Mouse (Mus musculus) neutrophil, adult 5-6 weeks (primary cell): ENCODE measurements around the gene Dnajc3. TPM values are rescaled to one million over a fixed set of nuclear protein-coding genes. Genes with fewer than 3 reads are reported as not detected.

ENCODE experiments used
- ATAC-seq: fragments of 151-379, 151-347 bp; 2 replicates; pipeline ENCODE4 v1.8.0; 2017; ENCODE audit warnings: mild to moderate bottlenecking, moderate TSS enrichment; ENCODE audit not compliant: insufficient number of reproducible peaks, poor library complexity, low FRiP score, severe bottlenecking; ENCODE audit errors: extremely low read depth
- total RNA-seq: library from RNA; stranded (forward); fragments of 200-1000 nt; gene quantifications from 2 replicates; pipeline ENCODE4 v1.2.3, GENCODE M21; 2017

Gene Dnajc3
- total RNA-seq, 1 experiment from 2014 or later = 43.8 TPM

DNA sequence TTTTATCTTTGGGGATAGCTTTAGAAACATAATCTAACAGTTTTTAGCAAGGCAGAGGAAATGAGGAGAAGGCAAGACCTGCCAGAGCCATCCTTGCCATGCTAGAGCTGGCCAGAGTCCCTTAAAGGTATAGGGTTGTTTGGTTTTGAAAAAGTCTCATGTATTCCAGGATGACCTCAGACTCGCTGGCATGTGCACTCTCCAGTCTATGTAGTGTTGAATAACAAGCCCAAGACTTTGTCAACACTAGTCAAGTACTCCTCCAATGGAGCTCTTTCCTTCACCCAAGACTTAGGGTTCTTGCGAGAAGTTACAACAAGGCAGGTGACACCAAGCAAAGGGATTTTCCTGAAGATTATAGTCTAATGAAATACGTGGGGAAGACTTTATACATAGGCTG lies 9.2 kb upstream of the Dnajc3 start:
- ATAC-seq = no peak

DNA sequence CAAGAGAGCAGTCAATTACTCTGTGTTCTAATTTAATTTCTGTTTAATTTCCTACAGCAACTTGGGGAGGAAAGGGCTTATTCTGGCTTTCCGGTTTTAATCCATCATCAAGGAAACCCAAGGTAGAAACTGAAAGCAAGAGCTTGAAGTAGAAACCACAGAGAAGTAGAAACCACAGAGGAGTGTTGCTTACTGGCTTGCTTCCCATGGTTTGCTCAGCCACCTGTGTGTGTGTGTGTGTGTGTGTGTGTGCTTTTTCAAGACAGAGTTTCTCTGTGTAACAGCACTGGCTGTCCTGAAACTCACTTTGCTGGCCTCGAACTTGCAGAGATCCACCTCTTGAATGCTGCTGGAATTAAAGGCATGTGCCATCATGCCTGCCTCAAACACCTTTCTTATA lies 8.0 kb upstream of the Dnajc3 start:
- peak; percentile 61 for ATAC-seq

DNA sequence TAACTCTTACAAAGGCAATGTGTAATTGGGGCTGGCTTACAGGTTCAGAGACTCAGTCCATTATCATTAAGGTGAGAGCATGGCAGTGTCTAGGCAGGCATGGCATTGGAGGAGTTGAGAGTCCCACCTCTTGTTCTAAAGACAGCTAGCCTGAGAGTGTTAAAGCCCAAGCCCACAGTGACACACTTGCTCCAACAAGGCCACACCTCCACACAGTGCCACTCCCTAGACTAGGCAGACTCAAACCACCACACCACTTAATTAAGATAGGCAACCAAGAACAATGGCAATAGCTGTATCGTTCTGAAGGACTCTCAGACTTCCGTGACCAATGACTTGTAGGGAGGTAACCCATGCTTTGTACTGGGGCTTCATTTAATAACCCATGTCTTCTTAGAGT lies 7.0 kb upstream of the Dnajc3 start:
- no peak for ATAC-seq

DNA sequence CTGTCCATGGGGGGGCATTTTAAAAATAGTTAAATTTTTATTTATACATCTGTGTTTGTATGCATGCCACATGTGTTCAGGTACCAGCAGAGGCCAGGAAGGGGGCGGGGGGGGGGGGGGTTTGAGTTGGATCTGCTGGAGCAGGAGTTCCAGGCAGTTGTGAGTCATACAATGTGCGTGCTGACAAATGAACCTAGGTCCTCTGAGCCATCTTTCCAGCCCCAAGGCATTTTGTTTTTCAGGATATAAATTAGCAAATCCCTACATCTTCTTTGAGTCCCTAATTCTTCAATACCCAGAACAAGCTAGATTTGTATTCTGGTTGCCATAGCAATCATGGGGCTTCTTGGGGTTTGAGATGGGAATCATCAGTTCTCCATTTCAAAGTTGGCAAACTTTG lies 6.6 kb upstream of the Dnajc3 start:
- no peak for ATAC-seq

DNA sequence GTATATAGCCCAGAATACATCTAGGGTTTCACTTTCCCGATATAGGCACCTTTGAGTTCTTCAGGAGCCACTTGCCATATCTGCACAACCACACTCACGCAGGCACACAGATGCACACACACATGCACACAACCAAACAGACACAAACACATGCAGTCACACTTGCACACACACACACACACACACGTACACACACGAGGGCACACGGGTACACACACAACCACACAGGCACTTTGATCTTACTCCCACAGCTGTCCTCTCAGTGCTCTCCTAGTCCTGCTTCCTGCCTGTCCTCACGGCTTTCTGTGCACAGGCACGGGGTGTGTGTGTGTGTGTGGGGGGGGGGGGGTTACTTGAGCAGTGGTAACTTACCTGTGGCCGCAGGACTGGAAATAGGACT lies 4.8 kb upstream of the Dnajc3 start:
- ATAC-seq = no peak

DNA sequence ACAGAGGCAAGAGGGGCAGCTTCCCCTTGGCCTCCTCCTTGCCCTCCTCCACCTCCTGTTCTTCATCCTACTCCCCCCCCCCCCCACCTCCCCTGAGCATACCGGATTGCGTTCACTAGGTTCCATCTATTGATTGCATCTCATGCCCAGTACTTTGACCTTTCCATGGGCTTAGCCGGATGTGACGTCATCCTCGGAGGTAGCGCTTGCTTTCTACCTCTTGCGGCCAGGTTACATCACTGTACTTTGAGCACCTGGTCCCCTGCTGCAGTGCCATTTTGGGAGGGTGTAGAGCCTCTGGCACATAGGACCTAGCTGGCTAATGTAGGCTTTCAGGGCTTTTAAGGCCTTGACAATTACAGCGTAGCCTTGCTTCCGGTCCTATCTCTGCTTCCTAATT lies 3.1 kb upstream of the Dnajc3 start:
- ATAC-seq = no peak

DNA sequence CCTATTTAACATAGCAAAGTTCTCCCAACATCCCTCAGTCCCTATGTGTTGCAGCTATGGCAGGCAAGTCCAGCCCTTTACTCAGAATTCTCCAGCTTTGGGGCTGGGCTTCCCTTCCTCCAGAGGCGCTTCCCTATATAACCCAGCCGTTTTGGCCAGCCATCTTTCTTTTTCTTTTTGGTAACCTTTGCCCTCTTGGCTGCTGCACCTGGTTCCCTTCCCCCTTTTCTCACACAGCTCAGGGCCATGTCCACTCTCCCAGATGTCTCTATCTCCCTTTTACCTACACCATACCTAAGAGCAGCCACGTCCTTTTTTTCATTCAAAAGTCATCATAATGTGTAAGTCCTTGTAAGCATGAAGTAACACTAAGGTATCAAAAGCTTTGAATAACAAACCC lies 1.5 kb upstream of the Dnajc3 start:
- no peak for ATAC-seq

DNA sequence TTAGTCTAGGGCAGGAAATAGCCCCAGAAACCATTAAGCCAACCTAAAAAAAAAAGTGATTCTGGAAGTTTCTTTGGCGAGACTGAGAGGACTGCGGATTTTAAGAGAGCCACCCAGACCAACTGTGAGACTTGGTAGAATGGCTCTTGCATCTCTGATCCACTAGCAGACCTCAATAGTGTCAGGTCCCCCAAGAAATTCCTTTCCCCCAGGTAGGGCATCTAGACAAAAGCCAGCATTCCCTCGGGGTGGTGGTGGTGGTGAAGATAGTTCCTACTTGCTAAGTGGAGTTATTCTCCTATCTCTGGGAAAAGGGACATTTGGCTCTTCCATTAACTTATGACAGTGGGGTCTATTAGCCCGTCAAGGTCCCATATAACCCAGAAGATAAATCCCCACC lies 824 bp upstream of the Dnajc3 start:
- ATAC-seq = no peak

DNA sequence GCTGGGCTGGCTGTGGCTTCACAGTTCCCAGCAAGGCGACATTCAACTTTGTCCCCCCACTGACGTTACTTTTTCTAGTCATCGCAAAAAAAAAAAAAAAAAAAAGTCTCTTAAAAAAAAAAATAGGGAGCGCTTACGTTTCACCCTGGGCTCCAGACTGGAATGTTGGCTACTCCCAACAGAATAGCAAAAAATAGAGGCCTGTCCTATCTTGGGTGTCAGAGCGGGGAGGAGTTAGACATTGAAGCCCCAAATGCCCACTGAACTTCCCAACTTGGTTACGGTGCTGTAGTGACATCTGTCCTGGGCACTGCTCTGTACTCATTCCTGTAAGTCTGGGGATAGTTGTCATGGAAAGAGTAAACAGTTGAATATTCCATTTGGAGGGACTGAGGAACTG lies 775 bp downstream of the Dnajc3 start:
- ATAC-seq = no peak

DNA sequence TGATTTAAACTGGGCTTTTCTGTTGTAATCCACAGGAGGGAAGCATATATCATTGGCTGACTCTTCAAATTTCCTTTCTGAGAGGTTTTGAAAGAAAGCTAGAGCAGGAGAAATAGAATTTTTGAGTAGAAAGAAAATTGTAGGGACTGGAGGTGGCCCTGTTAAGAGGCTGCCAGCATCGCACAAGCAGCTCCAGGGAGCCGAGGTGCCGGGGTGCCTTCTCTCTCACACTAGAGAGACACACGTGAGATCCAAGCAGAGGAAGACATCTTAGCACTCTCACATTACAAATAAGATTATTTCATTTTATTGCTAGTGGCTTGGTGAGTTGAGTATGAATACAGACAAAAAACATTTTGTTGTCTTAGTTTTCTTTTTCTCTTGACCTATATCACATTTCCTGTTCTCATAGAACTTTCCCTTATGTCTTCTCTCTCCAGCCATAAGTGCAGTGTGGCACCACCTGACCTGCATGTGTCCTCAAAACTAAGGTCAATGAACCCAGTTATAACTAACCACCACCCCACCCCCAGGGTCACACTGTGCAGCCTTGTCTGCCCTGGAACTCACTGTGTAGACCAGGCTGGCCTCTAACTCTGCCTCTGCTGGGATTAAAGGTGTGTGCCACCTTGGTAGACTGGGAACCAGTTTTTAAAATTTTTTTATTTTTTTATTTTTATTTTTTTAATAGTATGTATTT lies 3.2 kb downstream of the Dnajc3 start:
- no peak for ATAC-seq

DNA sequence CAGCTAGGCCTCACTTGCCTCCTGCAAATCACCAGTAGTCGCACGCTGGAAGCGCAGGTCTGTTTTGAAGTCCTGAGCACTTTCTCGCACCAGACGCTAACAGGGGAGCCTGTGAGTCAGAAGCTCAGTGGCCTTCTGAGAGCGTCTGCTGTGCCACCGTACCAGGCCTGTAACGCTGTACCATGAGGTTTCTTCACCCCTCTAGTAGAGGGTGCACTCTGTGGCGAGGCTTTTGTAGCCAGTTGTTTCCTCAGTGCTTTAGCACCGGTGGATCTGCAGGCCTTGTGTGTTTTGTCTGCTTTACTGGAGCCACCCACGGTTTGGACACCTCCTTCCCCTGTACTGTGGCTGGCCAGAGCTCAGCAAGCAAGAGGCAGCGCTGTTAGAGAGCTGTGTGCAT lies 4.3 kb downstream of the Dnajc3 start:
- ATAC-seq = no peak

DNA sequence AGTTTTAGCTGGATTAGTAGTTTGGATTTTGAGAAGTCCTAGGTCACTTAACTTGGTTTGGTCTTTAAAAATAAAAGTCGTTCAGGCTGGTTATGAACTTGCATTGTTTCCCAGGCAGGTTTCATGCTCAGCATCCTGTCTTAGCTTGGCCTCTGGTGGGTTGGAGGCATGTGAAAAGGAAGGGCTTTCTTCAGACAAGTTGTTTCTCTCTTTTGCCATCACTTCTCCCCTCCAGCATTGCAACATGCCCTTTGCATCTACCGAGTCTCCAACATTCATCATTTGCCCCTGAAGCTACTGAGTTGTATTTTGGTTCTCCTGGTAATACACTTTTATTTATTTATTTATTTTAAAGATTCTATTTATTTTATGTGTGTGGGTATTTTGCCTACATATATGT lies 6.9 kb downstream of the Dnajc3 start:
- ATAC-seq = no peak

DNA sequence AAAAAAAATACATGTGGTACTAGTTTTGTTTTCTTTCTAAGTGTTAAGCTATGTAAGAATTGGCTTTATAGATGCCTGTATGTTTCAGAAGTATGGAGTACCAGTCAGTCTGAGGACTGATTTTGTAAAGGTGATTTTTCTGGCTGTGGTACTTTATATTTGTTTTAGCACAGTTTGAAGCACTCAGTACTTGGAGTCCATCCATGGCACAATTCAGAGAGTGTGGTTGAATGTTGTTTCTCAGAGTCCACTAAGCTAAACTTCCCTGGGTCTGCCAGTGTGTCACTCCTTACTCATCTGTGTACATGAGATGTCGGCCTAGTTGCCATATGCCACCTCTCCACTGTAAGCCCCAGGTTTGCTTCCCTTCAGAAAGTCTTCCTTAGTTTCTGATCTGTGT lies 11.1 kb downstream of the Dnajc3 start:
- ATAC-seq = no peak

DNA sequence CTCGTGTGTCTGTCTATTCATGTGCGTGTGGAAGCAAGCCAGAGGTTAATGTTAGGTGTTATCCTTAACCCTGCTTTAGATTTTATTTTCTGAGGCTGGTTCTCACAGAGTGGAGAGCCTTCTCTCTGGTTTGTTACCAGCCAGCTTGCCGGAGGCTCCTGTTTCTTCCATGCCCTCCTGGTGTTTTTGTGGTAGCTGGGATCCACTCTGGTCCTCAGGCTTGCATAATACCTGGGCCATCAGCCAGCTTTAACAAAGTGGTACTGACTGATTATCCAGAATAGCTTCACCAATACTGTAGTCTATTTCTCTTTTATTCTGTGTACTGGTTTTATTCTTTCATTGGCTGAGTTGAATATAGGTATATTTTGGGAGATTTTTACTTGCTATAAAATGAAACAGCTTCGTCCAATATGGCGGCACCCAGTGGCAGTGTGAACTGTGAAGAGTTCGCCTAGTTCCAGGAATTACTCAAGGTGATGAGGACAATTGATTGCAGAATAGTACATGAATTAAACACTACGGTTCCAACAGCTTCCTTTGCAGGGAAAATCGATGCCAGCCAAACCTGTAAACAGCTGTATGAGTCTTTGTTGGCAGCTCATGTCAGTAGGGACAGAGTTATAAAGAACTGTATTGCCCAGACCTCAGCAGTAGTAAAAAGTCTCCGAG lies 14.3 kb downstream of the Dnajc3 start:
- no peak for ATAC-seq

DNA sequence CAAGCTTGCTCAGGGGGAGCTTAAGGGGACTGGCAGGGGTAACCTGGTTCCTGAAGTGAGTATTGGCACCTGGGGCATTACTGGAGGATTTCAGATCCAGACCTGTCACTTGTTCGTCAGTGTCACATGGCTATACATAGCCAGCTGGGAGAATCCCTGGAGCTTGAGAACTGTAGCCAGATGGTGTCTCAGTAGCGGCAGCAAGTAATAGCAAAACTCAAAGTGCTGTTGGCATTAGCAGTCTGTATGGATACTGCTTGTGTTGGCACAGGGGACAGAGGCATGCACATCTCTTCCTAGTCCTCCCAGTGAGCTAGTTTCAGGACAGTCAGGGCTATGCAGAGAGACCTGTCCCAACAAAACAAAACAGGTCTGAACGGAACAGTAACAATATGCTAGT lies 20.2 kb downstream of the Dnajc3 start:
- ATAC-seq = no peak

DNA sequence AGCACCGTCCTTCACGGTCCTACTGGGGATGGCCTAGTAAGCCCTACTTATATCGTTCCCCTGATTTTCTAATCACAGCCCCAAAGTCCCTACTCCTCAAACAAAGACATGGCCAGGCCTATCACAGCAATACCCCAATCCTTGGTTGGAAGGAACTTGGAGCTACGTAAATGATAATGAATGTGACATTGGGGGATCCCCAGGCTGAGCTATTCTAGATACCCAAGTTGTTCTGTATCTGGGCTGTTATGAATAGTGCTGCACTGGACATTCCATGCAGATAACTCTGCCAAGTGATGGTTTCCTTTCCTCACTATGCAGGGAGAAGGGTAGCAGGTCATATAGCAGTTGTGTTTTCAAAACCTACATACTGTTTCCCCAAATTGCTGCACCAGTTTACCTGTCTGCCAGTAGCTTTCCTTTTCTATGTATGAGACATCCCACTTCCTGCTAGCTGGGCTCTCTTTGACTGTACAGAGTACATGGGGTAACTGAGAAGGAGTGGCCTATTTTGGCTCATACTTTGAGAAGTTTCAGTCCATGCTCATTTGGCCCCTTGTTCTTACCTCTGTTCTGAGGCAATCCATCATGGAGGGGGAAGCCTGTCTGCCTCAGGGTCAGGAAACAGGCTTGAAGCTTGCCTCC lies 27.7 kb downstream of the Dnajc3 start:
- no peak for ATAC-seq

DNA sequence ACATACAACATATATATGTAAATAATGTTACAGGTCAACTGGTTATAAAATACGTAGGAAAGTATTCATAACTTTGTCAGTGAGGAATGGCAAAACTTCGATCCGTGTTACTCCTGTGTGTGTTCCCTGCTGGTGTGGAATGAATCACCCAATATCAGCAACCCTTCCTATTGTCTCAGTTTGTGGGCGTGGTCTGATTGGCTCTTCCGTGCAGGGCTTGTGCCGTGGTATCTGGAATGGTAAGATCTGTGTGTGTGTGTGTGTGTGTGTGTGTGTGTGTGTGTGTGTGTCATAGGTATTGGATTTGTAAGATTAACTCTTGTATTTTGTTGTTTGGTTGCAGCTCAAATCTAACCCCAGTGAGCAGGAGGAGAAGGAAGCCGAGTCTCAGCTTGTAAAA lies 29.9 kb downstream of the Dnajc3 start:
- no peak for ATAC-seq

DNA sequence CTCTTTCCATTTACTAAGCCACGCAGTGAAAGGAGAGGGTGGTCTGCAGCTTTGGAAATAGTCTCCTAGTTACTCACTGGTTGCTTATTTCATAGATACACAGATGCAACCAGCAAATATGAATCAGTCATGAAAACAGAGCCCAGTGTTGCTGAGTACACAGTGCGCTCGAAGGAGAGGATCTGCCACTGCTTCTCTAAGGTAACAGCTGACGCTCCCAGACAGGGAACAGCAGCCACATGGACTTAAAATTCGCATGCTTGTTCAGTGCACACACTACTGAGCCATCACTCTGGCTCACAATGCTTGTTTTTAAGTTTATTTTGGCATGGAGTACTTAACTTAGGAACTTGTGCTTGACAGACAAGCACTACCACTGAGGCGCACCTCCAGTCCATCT lies 34.5 kb downstream of the Dnajc3 start:
- ATAC-seq = no peak

DNA sequence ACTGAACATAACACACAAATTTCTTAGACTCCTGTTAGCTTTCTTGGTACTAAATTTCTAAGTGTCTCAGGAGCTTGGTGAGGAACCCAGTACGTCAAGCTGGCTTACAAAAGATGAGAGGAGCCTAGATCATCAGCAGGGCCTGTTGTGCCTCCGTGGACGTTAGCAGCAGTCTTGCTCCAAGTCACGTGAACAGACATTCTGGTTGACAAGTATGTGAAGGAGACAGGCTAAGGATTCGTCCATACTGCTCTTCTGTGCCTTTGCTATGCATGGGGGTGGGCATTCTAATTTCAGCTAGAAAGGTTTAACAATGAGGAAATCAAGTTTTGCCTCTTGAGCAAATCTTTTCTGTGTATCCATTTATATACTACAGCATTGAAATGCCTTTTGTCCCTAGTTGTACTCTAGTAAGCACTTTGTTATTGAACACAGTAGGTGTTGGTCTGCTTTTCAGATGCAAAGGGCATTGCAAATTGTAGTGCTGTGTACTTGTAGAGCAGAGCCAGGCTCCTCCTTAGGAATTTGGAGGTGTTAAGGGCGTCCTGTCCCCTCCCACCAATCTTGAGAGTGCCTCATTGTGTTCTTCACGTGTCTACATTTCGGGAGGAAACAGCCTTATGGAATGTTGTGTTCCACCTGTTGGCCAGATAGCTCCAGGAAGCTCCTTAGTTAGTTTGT lies 39.5 kb downstream of the Dnajc3 start:
- no peak for ATAC-seq
